Mouse (Mus musculus) bone marrow macrophage, adult 2 months (primary cell): ENCODE measurements around the gene Rita1. TPM values are rescaled to one million over a fixed set of nuclear protein-coding genes. Genes with fewer than 3 reads are reported as not detected.

Source experiments
- H3K27ac ChIP-seq: 2 replicates; pipeline ENCODE4 v1.5.1; 2012; ENCODE audit warnings: low read depth, low read length; ENCODE audit not compliant: insufficient read depth
- H3K4me1 ChIP-seq: 2 replicates; pipeline ENCODE4 v1.6.1; 2012; ENCODE audit warnings: low read length; ENCODE audit not compliant: control insufficient read depth, insufficient read depth
- H3K4me3 ChIP-seq: 2 replicates; pipeline ENCODE4 v1.5.1; 2012; ENCODE audit warnings: mild to moderate bottlenecking, low read length, moderate library complexity; ENCODE audit not compliant: insufficient read depth
- CTCF ChIP-seq: IDR thresholded peaks from 2 replicates; pipeline ENCODE4 v1.5.1; 2012; ENCODE audit warnings: low read depth, mild to moderate bottlenecking, low read length, moderate library complexity
- POLR2A ChIP-seq: IDR thresholded peaks from 2 replicates; pipeline ENCODE4 v1.6.1; 2012; ENCODE audit warnings: mild to moderate bottlenecking, low read depth, low read length, borderline replicate concordance
- polyA plus RNA-seq: library from polyadenylated mRNA; stranded (reverse); fragments of >200 nt; gene quantifications from 2 replicates; pipeline ENCODE4 v1.2.4, GENCODE M21; 2012; ENCODE audit not compliant: missing spikeins, insufficient read depth, insufficient read length

Rita1 gene
- polyA plus RNA-seq = 3.8 and 4.0 TPM in 2 replicates

DNA sequence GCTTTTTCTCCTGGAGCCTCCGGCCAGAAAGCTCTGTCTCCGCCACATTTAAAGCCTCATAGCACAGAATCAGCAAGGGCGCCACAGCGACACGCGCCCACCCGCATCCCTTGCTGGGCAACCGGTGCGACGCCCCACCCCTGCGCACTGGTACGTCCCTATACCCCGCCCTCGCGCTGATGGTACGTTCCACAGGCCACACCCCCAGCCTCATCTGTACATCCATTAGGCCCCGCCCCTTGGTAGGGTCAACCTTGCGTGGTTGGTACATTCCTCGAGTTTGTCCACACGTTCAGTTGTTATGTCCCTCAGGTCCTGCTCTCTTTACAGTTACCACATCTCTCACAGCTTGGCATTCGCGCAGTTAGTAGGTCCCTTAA, at the start of gene Rita1, which contains the start of gene Ddx54:
Gene Rita1 (minus strand): TSS at position 148 of the 380 bp plus-strand sequence.
Gene Ddx54 (plus strand): TSS at position 298 of the 380 bp plus-strand sequence.
- peak within 1 kb of the TSS; percentile 84 for H3K4me3 ChIP-seq
- peak within 1 kb of the TSS; percentile 65 for H3K27ac ChIP-seq
- 0 out of 2 replicates have a peak, but pooled peaks have one; percentile 16 for TF ChIP-seq POLR2A
- no peak for TF ChIP-seq CTCF
- H3K4me1 ChIP-seq = peaks cover 12% of the 10 kb centered on the region

DNA sequence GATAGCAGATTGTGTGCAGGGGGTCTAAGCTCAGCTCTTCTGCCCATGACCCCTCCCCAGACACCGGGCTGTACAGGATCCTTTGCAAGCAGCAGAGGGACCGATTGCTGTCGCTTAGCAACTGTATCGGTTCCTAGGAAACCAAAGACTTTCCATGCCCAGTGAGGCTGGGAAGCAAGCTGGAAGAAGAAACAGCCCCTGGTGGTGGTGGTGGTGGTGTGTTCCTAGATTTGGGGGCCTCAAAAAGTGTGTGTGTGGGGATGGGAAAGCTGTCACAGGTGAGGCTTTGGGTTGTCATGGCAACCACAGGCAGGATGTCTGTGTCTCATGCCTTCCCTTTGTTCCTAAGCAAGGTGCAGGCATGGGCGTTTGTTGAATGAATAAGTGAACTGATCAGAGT, 48.4 kb upstream of the Rita1 start:
- no peak overlapping the region for H3K4me3 ChIP-seq
- H3K4me1 ChIP-seq = no peaks in the 10 kb centered on the region
- no peak for TF ChIP-seq CTCF
- TF ChIP-seq POLR2A = no peak
- no peak overlapping the region for H3K27ac ChIP-seq

DNA sequence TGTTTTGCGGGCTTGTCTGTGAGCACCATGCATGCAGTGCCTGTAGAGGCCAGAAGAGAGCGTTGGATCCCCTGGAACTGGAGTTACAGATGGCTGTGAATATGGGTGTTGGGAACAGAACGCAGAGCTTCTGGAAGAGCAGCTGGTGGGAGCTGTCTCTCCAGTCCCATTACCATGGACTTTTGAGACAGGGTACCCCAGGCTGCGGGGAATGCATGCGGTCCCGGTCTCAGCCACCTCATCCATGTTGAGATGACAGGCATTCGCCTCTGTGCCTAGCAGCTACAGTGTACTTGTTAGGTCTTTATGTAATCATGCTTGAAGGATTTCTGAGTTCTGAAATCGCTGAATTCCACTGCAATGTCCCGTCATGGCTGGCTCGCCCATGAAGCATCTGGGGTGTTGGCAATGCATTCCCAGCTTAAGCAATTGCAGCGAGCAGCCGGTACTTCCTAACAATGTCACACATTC, 43.9 kb upstream of the Rita1 start:
- Histone ChIP-seq H3K4me1 (no peaks in the 10 kb centered on the region), H3K27ac (no peak overlapping the region), H3K4me3 (no peak overlapping the region)
- no peak for TF ChIP-seq CTCF
- TF ChIP-seq POLR2A = no peak

DNA sequence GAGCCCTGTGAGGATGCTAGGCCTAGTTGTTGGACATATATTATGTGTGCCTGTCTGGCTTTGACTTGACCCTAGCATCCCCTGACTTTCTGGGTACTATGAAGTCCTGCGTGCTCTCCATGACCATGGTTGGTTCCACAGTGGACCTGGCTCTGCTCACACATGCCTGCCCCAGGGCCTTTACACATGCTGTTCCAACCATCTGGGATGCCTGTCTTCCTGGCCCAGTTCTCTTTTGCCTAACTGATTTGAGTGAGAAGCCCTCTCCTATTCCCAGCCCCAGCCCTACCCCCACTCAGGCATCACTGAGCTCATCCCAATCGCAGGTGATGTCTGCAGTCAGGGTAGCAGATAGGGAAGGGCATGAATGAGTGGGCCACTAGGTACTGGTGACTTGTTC, 41.5 kb upstream of the Rita1 start:
- H3K4me1 ChIP-seq = no peaks in the 10 kb centered on the region
- H3K27ac ChIP-seq = no peak overlapping the region
- H3K4me3 ChIP-seq = no peak overlapping the region
- TF ChIP-seq CTCF (no peak), POLR2A (no peak)

DNA sequence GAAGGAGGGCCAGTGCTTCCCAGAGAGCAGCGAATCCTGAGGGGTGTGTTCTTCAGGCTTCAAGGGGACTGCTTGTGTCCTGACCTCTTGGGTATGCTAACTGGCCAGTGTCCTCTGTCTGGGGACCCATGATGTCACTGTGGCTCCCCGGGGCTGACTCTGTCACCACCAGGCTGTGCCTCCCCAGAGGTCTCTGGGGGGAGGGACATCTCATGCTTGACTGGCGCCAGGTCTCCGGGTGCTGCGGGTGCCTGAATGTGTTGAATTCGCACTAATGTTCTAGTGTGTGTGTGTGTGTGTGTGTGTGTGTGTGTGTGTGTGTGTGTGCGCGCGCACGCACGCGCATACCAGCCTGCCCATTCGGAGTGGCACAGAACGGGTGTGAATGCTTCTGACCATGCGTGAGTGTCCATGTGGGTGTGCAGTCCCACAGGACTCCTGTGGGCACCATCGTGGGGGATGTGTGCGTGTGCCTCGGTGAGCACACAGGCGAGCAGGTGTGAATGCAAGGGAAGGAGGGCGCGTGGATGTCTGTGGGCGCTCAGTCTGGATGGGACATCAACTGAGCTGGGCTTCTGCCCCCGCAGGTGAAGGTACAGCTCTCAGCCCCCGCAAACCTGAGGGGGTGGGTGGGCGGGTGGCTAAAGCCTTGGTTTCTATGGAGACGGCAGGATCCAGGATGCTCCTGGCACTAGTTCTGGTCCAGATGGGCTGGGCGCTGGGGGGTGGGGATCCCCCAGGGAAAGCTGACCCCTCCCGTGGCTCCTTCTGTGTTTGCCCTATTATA, 40.7 kb upstream of the Rita1 start:
- peaks cover 3% of the 10 kb centered on the region for H3K4me1 ChIP-seq
- TF ChIP-seq CTCF = no peak
- no peak overlapping the region for H3K4me3 ChIP-seq
- no peak overlapping the region for H3K27ac ChIP-seq

DNA sequence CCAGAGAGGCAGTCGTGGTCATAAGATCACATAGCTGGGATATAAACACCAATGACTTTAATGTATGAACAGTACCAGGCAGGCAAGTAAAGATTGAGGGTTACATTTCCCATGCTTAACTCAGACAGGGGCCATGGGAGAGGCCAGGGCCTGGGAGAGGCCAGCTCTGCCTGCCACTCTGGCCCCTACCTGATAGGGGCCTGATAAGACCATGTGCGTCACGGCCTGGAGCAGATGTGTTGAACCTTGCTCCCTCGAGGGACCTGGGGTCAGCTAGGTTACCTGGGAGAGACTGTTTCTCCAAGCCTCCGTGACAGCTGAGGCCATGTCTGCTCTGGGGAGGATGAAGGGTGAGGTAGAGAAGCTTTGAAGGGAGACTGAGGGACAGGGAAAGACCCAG, 38.8 kb upstream of the Rita1 start:
- Histone ChIP-seq H3K27ac (no peak overlapping the region), H3K4me3 (no peak overlapping the region), H3K4me1 (peaks cover 8% of the 10 kb centered on the region)
- TF ChIP-seq CTCF (no peak), POLR2A (no peak)

DNA sequence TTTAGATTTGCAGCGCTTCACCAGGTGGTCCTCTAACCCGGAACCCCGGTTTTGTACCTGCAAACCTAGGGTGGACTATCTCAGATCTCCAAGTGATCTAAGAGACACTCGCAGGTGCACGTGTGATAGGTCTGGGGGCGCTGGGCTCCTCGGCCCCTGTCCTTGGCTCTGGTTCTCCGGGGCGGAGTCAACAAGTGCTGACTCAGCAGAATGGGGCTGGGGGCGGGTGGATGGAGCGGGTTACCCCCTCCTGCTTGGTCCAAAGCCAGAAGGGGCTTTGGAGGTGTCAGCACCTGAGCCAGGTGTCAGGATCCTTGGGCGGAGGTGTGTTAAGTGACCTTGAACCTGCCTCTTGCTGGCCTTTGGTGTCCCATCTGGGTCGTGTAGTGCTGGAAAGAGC, 37.5 kb upstream of the Rita1 start:
- H3K4me1 ChIP-seq = peaks cover 10% of the 10 kb centered on the region
- TF ChIP-seq POLR2A (no peak), CTCF (no peak)
- no peak overlapping the region for H3K27ac ChIP-seq
- no peak overlapping the region for H3K4me3 ChIP-seq

DNA sequence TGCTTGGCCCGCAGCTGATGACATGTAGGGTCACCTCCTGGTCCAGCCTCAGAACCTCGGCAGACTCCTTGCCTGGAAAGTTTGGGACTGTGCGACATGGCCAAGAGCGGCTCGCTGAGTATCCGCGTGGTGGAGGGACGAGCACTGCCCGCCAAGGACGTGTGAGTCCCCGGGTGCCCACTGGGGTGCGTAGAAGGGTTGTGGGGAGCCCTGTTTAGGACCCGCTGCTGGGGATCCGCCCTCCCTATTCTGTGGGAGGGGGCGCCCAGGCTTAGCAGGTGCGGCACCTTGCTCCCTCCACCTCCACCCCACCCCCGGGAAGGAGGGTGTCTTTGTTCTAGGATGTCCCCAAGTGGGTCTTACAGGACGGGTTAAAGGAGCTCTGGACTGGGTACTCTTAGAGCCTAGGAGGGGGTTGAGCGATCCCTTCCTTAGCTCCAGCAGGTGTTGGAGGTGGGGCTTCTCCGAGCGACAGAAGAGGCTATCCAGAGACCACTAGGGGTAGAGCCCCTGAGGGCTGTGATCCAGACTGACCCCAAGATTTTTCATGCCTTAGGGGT, 37.1 kb upstream of the Rita1 start:
- TF ChIP-seq CTCF = no peak
- no peak for TF ChIP-seq POLR2A
- Histone ChIP-seq H3K27ac (no peak overlapping the region), H3K4me3 (peak overlapping the region; percentile 60), H3K4me1 (peaks cover 10% of the 10 kb centered on the region)

DNA sequence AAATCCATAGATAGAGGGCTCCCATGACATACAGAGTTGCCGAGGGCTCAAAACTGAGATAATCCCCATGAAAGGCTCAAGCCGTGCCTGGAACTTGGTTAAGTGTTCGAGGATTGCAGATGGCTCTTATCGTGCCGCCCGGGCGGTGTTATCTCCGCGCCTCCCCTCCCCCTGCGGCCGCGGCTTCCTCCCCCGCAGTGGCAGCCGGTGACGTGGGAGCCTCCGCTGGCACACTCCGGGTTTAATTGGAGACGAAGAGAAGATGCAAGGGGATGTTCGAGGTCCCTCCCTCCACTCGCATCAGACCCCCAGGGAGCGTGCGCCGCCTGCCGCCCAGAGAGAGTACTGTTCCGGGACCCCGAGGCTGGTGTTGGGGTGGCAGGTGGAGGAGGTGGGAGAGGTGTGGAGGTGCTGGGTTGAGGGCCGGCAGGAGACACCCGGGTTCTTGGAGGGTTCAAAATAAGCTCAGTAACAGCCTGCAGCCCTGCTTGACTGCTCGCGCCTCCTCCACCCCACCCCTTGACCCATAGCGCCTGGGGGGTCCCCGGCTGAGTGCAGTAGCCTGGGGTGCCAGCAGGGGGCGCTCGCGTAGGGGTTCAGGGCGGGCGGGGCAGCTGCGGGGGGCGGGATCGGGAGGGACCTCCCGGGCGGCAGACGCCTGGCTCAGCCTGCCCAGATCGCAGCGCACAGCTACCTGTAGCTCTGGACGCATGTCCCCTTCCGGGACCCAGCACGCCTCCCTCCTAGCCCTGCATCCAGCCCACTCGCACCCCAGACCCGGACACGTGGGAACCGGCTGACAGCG, 36.4 kb upstream of the Rita1 start, which contains the start of gene Rasal1:
Gene Rasal1 (plus strand): TSS at position 244 of the 805 bp plus-strand sequence.
- H3K4me1 ChIP-seq = peaks cover 16% of the 10 kb centered on the region
- H3K27ac ChIP-seq = peak within 1 kb of the TSS; percentile 30; the same call in 1 of the 2 replicates
- peak within 1 kb of the TSS; percentile 60 for H3K4me3 ChIP-seq
- TF ChIP-seq POLR2A = no peak
- TF ChIP-seq CTCF = peak; percentile 89
